Mouse (Mus musculus) right cerebral cortex, postnatal 14 days (tissue): Measurements from ENCODE around the gene Smoc2.

Source experiments
- DNase-seq: peaks from one replicate; pipeline ENCODE4 v3.0.0; 2022

Smoc2 gene

DNA sequence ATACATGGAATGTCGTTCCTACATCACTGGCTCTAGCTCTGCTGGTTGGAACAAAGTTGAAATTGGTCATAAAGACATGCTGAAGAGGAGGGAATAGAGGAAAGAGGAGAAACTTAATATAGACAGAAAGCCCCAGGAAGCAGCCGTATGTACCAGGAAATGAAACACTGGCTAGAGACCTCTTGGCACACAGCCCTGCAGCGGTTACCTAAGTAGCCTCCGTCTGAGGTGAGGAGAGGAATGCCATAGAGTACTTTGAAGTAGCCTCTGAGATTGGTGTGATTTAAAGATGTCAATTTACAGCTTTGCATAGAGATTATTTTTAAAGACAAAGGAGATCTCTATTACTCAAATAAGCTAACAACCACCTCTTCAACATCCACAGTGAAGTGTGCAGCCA is 155.4 kb downstream of the Smoc2 start:
- DNase-seq = no peak

DNA sequence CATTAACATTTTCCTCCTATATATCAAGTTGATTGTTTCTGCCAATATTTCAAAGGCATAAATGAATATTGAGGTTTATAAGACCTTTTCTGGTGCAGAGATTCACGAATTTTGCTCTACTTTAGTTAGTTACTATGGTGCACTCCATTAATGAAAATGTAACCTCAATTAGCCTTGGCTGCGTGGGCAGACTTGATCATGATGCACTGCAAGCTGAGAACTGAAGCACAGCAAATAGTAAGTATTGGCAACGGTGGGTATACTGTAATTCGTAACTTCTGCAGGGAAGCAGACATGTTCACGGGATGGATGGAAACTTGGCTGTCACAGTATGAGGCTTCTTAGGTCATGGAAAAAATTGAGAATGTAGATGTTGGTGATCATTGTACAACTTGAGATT is 166.3 kb downstream of the Smoc2 start:
- no peak for DNase-seq

DNA sequence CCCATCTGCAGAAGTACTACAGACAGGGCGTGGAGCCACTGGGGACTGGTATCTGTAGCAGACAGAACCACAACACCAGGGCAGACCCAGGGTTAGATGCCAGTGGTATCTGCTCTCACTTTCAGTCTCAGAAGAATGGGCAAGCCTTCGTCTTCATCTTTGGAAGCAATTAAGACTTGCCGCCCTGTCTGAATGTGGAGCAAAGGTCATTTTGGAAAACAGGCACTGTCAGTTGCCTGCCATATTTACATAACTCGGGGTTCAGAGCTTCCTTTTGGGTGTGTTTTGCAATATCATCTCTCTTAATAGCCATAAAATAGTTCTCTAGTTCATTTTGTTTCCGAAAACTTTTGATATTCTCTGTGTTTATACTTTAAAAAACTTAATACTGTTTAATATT is 168.0 kb downstream of the Smoc2 start:
- no peak for DNase-seq
